Mouse (Mus musculus) embryonic fibroblast, embryonic 13.5 days (primary cell): ENCODE results near the gene Pnliprp1.

Experiments
- CTCF ChIP-seq: IDR thresholded peaks from 2 replicates; pipeline ENCODE4 v1.5.1; 2011; ENCODE audit warnings: mild to moderate bottlenecking, control low read depth, low read length, moderate library complexity, borderline replicate concordance; ENCODE audit not compliant: insufficient read depth
- POLR2A ChIP-seq: IDR thresholded peaks from 2 replicates; pipeline ENCODE4 v1.6.1; 2011; ENCODE audit warnings: low read depth, mild to moderate bottlenecking, control low read depth, low read length, moderate library complexity

DNA sequence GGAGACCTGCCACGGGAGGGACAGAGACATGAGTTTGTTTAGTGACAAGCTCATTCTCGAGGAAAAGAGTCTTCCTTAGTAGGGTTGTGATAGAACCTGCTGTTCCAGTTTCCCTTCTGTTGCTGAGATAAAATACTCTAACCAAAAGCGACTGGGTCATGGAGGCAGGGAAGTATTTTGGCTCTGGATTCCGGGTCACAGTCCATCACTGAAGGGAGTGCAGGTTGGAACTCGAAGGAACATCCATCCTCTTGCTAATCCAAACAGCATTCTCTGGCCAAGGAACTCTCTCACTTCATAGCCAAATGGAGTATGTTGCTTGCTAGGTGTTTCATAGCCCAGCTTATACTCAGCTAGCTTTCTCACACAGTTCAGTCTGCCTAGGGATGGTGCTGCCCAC lies 47.8 kb downstream of the Pnliprp1 start:
- TF ChIP-seq CTCF (no peak), POLR2A (no peak)
